Mouse (Mus musculus): ENCODE results near the gene Npvf. TPM values are rescaled to one million over a fixed set of nuclear protein-coding genes. Genes with fewer than 3 reads are reported as not detected.

The Npvf gene
- polyA plus RNA-seq, 1 experiment from 2014 or later: not detected

Other genes with a start within 250 kb of the Npvf start
- 0.43 and 0.60 TPM in 2 replicates for gene Osbpl3, start 198.2 kb downstream of the Npvf start, polyA plus RNA-seq (2015; fragmentation: Nextera tagmentation; extraction: Ambion mirVana)
- 29.6 and 34.9 TPM in 2 replicates for gene Cycs, start 87.9 kb downstream of the Npvf start, polyA plus RNA-seq (2015; fragmentation: Nextera tagmentation; extraction: Ambion mirVana)
- gene 4921507P07Rik, start 57.8 kb downstream of the Npvf start, polyA plus RNA-seq (2015; fragmentation: Nextera tagmentation; extraction: Ambion mirVana): 0.21 and 0.32 TPM in 2 replicates